ENCODE assay signal across 14 mouse cellular contexts in the genomic region with DNA sequence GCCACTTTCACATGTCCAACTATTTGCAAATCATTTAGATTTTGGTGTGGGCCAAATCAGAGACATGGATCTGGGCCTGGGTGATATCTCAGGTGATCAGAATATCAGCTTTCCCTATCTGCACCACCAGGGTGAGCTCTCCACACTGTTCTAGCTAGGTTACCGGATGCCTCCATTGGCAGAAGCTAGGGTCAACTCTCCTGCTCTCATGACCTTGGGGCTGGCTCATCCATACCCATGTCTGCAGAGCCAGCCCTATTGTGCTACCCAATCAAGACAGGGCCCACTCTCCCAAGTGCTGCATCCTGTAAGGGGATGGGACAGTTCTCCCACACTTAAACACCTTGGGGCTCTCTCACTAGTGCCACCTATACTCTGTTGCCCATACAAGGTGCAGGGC.
"Had no signal": no experiment of that assay in that cellular context is flagged by ENCODE, and none has a peak within 500 bp of the region (broad histone marks: within the 10 kb centered on the region; RNA-seq: fewer than 3 reads in every experiment).

No protein-coding gene starts in this region.

- DNase-seq: kidney, postnatal 10 days; kidney, postnatal 4 days; layer of hippocampus, postnatal 36 days; liver, embryonic 13.5 days; lung, adult 2 months; lung, postnatal 14 days; lung, postnatal 4 days; midbrain, embryonic 14.5 days; thymus, adult 18-20 months; thymus, postnatal 36 days had no signal

- H3K27me3 ChIP-seq: kidney, embryonic 15.5 days; liver, embryonic 13.5 days; stomach, embryonic 15.5 days had no signal

- H3K9me3 ChIP-seq: kidney, embryonic 15.5 days; liver, embryonic 13.5 days; stomach, embryonic 15.5 days had no signal

- H3K36me3 ChIP-seq: kidney, embryonic 15.5 days; liver, embryonic 13.5 days; stomach, embryonic 15.5 days had no signal

- H3K4me3 ChIP-seq: kidney, embryonic 15.5 days; left cerebral cortex, adult 2 months; liver, embryonic 13.5 days; stomach, embryonic 15.5 days had no signal

- H3K4me2 ChIP-seq: kidney, embryonic 15.5 days; liver, embryonic 13.5 days; midbrain, embryonic 11.5 days; stomach, embryonic 15.5 days had no signal

- H3K27ac ChIP-seq: kidney, embryonic 15.5 days; left cerebral cortex, adult 2 months; liver, embryonic 13.5 days; stomach, embryonic 15.5 days had no signal

- H3K9ac ChIP-seq: kidney, embryonic 15.5 days; liver, embryonic 13.5 days; stomach, embryonic 15.5 days had no signal

- H3K4me1 ChIP-seq: kidney, embryonic 15.5 days; liver, embryonic 13.5 days; stomach, embryonic 15.5 days had no signal
